Mouse (Mus musculus): Measurements from ENCODE around the gene Taf10. TPM values are rescaled to one million over a fixed set of nuclear protein-coding genes. Genes with fewer than 3 reads are reported as not detected.

Gene Taf10
- polyA plus RNA-seq, 1 experiment from 2014 or later, result 195 TPM

GRCm38 (mm10) chr7:105777797-105778552 lies 33.8 kb upstream of the Taf10 start:
- peaks cover 8% of the 10 kb centered on the region for H3K36me3 ChIP-seq (ENCODE audit: control insufficient read depth, insufficient read depth, low read length)

GRCm38 (mm10) chr7:105777316-105777715 lies 33.2 kb upstream of the Taf10 start:
- Histone ChIP-seq H3K9ac (ENCODE audit: low read length) (no peak overlapping the region), H3K36me3 (ENCODE audit: control insufficient read depth, insufficient read depth, low read length) (peaks cover 14% of the 10 kb centered on the region)

More at GRCm38 (mm10) chr7:105777797-105778552, 33.8 kb upstream of the Taf10 start:
- peak; percentile 45; the same call in 1 of the 2 replicates for ATAC-seq (ENCODE audit: low FRiP score)
- no peak overlapping the region for H3K4me2 ChIP-seq
- H3K9ac ChIP-seq (ENCODE audit: low read length), result no peak overlapping the region
- DNase-seq (ENCODE audit: low spot score, missing footprints), result peak; percentile 89
- WGBS, result 62% methylated on average over 13 of the region's 13 CpGs
- H3K27ac ChIP-seq (ENCODE audit: low read depth, low read length), result no peak overlapping the region; the same call in 1 of the 2 replicates
- no peaks in the 10 kb centered on the region for H3K27me3 ChIP-seq (ENCODE audit: control insufficient read depth, insufficient read depth, low read length)
- H3K4me3 ChIP-seq (ENCODE audit: low read depth, low read length), result no peak overlapping the region
- H3K9me3 ChIP-seq (ENCODE audit: control insufficient read depth, low read length), result no peaks in the 10 kb centered on the region
- peaks cover 14% of the 10 kb centered on the region for H3K4me1 ChIP-seq (ENCODE audit: control insufficient read depth, insufficient read depth, low read length)

GRCm38 (mm10) chr7:105776026-105776425 lies 31.9 kb upstream of the Taf10 start:
- Histone ChIP-seq H3K4me1 (ENCODE audit: control insufficient read depth, insufficient read depth, low read length) (peaks cover 14% of the 10 kb centered on the region), H3K4me3 (ENCODE audit: low read depth, low read length) (no peak overlapping the region), H3K9ac (ENCODE audit: low read length) (no peak overlapping the region), H3K9me3 (ENCODE audit: control insufficient read depth, low read length) (no peaks in the 10 kb centered on the region), H3K36me3 (ENCODE audit: control insufficient read depth, insufficient read depth, low read length) (peaks cover 21% of the 10 kb centered on the region; the same call in 1 of the 2 replicates), H3K27me3 (ENCODE audit: control insufficient read depth, insufficient read depth, low read length) (no peaks in the 10 kb centered on the region), H3K27ac (ENCODE audit: low read depth, low read length) (no peak overlapping the region), H3K4me2 (no peak overlapping the region)
- 86% methylated on average over 2 of the region's 2 CpGs for WGBS
- DNase-seq (ENCODE audit: low spot score, missing footprints), result no peak
- ATAC-seq (ENCODE audit: low FRiP score), result no peak

More at GRCm38 (mm10) chr7:105777316-105777715, 33.2 kb upstream of the Taf10 start:
- no peak for DNase-seq (ENCODE audit: low spot score, missing footprints)
- H3K4me1 ChIP-seq (ENCODE audit: control insufficient read depth, insufficient read depth, low read length), result peaks cover 14% of the 10 kb centered on the region
- 92% methylated on average over 1 of the region's 1 CpGs for WGBS
- H3K9me3 ChIP-seq (ENCODE audit: control insufficient read depth, low read length), result no peaks in the 10 kb centered on the region
- H3K4me2 ChIP-seq, result no peak overlapping the region
- no peak for ATAC-seq (ENCODE audit: low FRiP score)
- H3K27ac ChIP-seq (ENCODE audit: low read depth, low read length), result no peak overlapping the region
- no peak overlapping the region for H3K4me3 ChIP-seq (ENCODE audit: low read depth, low read length)
- H3K27me3 ChIP-seq (ENCODE audit: control insufficient read depth, insufficient read depth, low read length), result no peaks in the 10 kb centered on the region

- 29% methylated on average over 8 of the region's 8 CpGs for WGBS
- ATAC-seq (ENCODE audit: low FRiP score) (peak; percentile 41; the same call in 1 of the 2 replicates), DNase-seq (ENCODE audit: low spot score, missing footprints) (no peak)
- no peak overlapping the region for H3K27ac ChIP-seq (ENCODE audit: low read depth, low read length)
- H3K4me3 ChIP-seq (ENCODE audit: low read depth, low read length), result no peak overlapping the region
- no peaks in the 10 kb centered on the region for H3K9me3 ChIP-seq (ENCODE audit: control insufficient read depth, low read length)
- H3K4me1 ChIP-seq (ENCODE audit: control insufficient read depth, insufficient read depth, low read length), result peaks cover 14% of the 10 kb centered on the region
- no peak overlapping the region for H3K4me2 ChIP-seq
- peaks cover 21% of the 10 kb centered on the region; the same call in 1 of the 2 replicates for H3K36me3 ChIP-seq (ENCODE audit: control insufficient read depth, insufficient read depth, low read length)
- no peak overlapping the region for H3K9ac ChIP-seq (ENCODE audit: low read length)
- no peaks in the 10 kb centered on the region for H3K27me3 ChIP-seq (ENCODE audit: control insufficient read depth, insufficient read depth, low read length)
Measured at GRCm38 (mm10) chr7:105774661-105775060, 30.5 kb upstream of the Taf10 start.

- Histone ChIP-seq H3K27me3 (ENCODE audit: control insufficient read depth, insufficient read depth, low read length) (no peaks in the 10 kb centered on the region), H3K4me1 (ENCODE audit: control insufficient read depth, insufficient read depth, low read length) (peaks cover 17% of the 10 kb centered on the region), H3K27ac (ENCODE audit: low read depth, low read length) (no peak overlapping the region), H3K9ac (ENCODE audit: low read length) (no peak overlapping the region), H3K4me2 (no peak overlapping the region), H3K4me3 (ENCODE audit: low read depth, low read length) (no peak overlapping the region), H3K9me3 (ENCODE audit: control insufficient read depth, low read length) (no peaks in the 10 kb centered on the region), H3K36me3 (ENCODE audit: control insufficient read depth, insufficient read depth, low read length) (peaks cover 21% of the 10 kb centered on the region; the same call in 1 of the 2 replicates)
- no peak for ATAC-seq (ENCODE audit: low FRiP score)
- 70% methylated on average over 5 of the region's 5 CpGs for WGBS
- DNase-seq (ENCODE audit: low spot score, missing footprints), result no peak
Measured at GRCm38 (mm10) chr7:105773041-105773440, 28.9 kb upstream of the Taf10 start.

GRCm38 (mm10) chr7:105772331-105772730 lies 28.2 kb upstream of the Taf10 start:
- Histone ChIP-seq H3K9me3 (ENCODE audit: control insufficient read depth, low read length) (no peaks in the 10 kb centered on the region), H3K4me3 (ENCODE audit: low read depth, low read length) (no peak overlapping the region), H3K4me1 (ENCODE audit: control insufficient read depth, insufficient read depth, low read length) (peaks cover 24% of the 10 kb centered on the region), H3K4me2 (no peak overlapping the region), H3K36me3 (ENCODE audit: control insufficient read depth, insufficient read depth, low read length) (peaks cover 21% of the 10 kb centered on the region; the same call in 1 of the 2 replicates), H3K27me3 (ENCODE audit: control insufficient read depth, insufficient read depth, low read length) (no peaks in the 10 kb centered on the region), H3K9ac (ENCODE audit: low read length) (no peak overlapping the region), H3K27ac (ENCODE audit: low read depth, low read length) (no peak overlapping the region)
- DNase-seq (ENCODE audit: low spot score, missing footprints) (no peak), ATAC-seq (ENCODE audit: low FRiP score) (no peak)
- 94% methylated on average over 15 of the region's 15 CpGs for WGBS

- no peak for ATAC-seq (ENCODE audit: low FRiP score)
- H3K4me2 ChIP-seq, result no peak overlapping the region
- H3K36me3 ChIP-seq (ENCODE audit: control insufficient read depth, insufficient read depth, low read length), result peaks cover 28% of the 10 kb centered on the region; the same call in 1 of the 2 replicates
- no peak overlapping the region for H3K9ac ChIP-seq (ENCODE audit: low read length)
- peaks cover 21% of the 10 kb centered on the region for H3K4me1 ChIP-seq (ENCODE audit: control insufficient read depth, insufficient read depth, low read length)
- 94% methylated on average over 3 of the region's 3 CpGs for WGBS
- no peak overlapping the region for H3K27ac ChIP-seq (ENCODE audit: low read depth, low read length)
- H3K27me3 ChIP-seq (ENCODE audit: control insufficient read depth, insufficient read depth, low read length), result no peaks in the 10 kb centered on the region
- no peaks in the 10 kb centered on the region for H3K9me3 ChIP-seq (ENCODE audit: control insufficient read depth, low read length)
- H3K4me3 ChIP-seq (ENCODE audit: low read depth, low read length), result no peak overlapping the region
- no peak for DNase-seq (ENCODE audit: low spot score, missing footprints)
Measured at GRCm38 (mm10) chr7:105769959-105770358, 25.8 kb upstream of the Taf10 start.

- Histone ChIP-seq H3K36me3 (ENCODE audit: control insufficient read depth, insufficient read depth, low read length) (peaks cover 44% of the 10 kb centered on the region), H3K4me1 (ENCODE audit: control insufficient read depth, insufficient read depth, low read length) (peaks cover 19% of the 10 kb centered on the region), H3K4me2 (peak overlapping the region; percentile 16; the same call in 1 of the 2 replicates), H3K9me3 (ENCODE audit: control insufficient read depth, low read length) (no peaks in the 10 kb centered on the region), H3K4me3 (ENCODE audit: low read depth, low read length) (no peak overlapping the region), H3K27ac (ENCODE audit: low read depth, low read length) (peak overlapping the region; percentile 52), H3K9ac (ENCODE audit: low read length) (0 out of 2 replicates have a peak overlapping the region, but pooled peaks have one; percentile 0), H3K27me3 (ENCODE audit: control insufficient read depth, insufficient read depth, low read length) (peaks cover 20% of the 10 kb centered on the region)
- 18% methylated on average over 6 of the region's 6 CpGs for WGBS
- DNase-seq (ENCODE audit: low spot score, missing footprints), result no peak
- peak; percentile 81 for ATAC-seq (ENCODE audit: low FRiP score)
Measured at GRCm38 (mm10) chr7:105767729-105768165, 23.6 kb upstream of the Taf10 start.

GRCm38 (mm10) chr7:105764331-105764730 lies 20.2 kb upstream of the Taf10 start:
- no peak overlapping the region for H3K9ac ChIP-seq (ENCODE audit: low read length)
- no peak overlapping the region for H3K4me2 ChIP-seq
- WGBS, result 93% methylated on average over 11 of the region's 11 CpGs
- DNase-seq (ENCODE audit: low spot score, missing footprints) (no peak), ATAC-seq (ENCODE audit: low FRiP score) (no peak)
- H3K4me1 ChIP-seq (ENCODE audit: control insufficient read depth, insufficient read depth, low read length), result peaks cover 23% of the 10 kb centered on the region
- no peaks in the 10 kb centered on the region for H3K9me3 ChIP-seq (ENCODE audit: control insufficient read depth, low read length)
- H3K27me3 ChIP-seq (ENCODE audit: control insufficient read depth, insufficient read depth, low read length), result peaks cover 32% of the 10 kb centered on the region
- peaks cover 38% of the 10 kb centered on the region for H3K36me3 ChIP-seq (ENCODE audit: control insufficient read depth, insufficient read depth, low read length)
- no peak overlapping the region for H3K27ac ChIP-seq (ENCODE audit: low read depth, low read length)
- no peak overlapping the region for H3K4me3 ChIP-seq (ENCODE audit: low read depth, low read length)
